Mouse (Mus musculus): ENCODE measurements around the gene Itln1.

GRCm38 (mm10) chr1:171501636-171502080 lies 33.4 kb downstream of the Itln1 start:
- peak; percentile 23 for TF ChIP-seq CTCF (IDR thresholded peaks at IDR 0.05; ENCODE audit: control insufficient read depth, insufficient read depth, insufficient read length)
- TF ChIP-seq MAX (IDR thresholded peaks at IDR 0.05), result no peak
- TF ChIP-seq USF1 (IDR thresholded peaks at IDR 0.05; ENCODE audit: low read depth), result no peak
- TF ChIP-seq MYOG (IDR thresholded peaks at IDR 0.05; ENCODE audit: control insufficient read depth, extremely low read depth, insufficient read length), result no peak
- TF ChIP-seq CEBPB (IDR thresholded peaks at IDR 0.05; ENCODE audit: low read depth), result no peak
